Mouse (Mus musculus) left cerebral cortex, postnatal 14 days (tissue): Measurements from ENCODE around the gene Il17rd. TPM values are rescaled to one million over a fixed set of nuclear protein-coding genes. Genes with fewer than 3 reads are reported as not detected.

Experiments
- DNase-seq, 2 experiments: peaks; one replicate each; pipeline ENCODE4 v3.0.0; 2021 to 2022; ENCODE audit warnings: low spot score in 2 of 2, mixed read lengths in 1 of 2
- intact Hi-C: fragments of 180-260 bp; cut with DNase I; formaldehyde crosslinking; loops from one replicate; pipeline ENCODE4 v1.15.1; 2025
- total RNA-seq, 2 experiments: library from RNA; stranded (reverse); gene quantifications; 2 replicates each; pipeline ENCODE4 v1.2.3; 2021

Il17rd gene
- total RNA-seq, 2 experiments from 2014 or later = 2.9 to 3.1 TPM

GRCm38 (mm10) chr14:27042280-27042983 lies 3.7 kb downstream of the Il17rd start:
- DNase-seq = no peak
- intact Hi-C loops = no loop called here

GRCm38 (mm10) chr14:27043416-27043815 lies 4.7 kb downstream of the Il17rd start:
- intact Hi-C loops = no loop called here

GRCm38 (mm10) chr14:27044221-27044966 lies 5.7 kb downstream of the Il17rd start:
- no peak for DNase-seq
- intact Hi-C loops = no loop called here

More at GRCm38 (mm10) chr14:27043416-27043815, 4.7 kb downstream of the Il17rd start:
- no peak for DNase-seq

GRCm38 (mm10) chr14:27044967-27045361 lies 6.2 kb downstream of the Il17rd start:
- DNase-seq = no peak
- intact Hi-C loops = no loop called here

GRCm38 (mm10) chr14:27048231-27048956 lies 9.7 kb downstream of the Il17rd start:
- DNase-seq = no peak
- intact Hi-C loops = no loop called here

GRCm38 (mm10) chr14:27050043-27050442 lies 11.3 kb downstream of the Il17rd start:
- intact Hi-C loops = no loop called here
- no peak for DNase-seq

GRCm38 (mm10) chr14:27050560-27051510 lies 12.1 kb downstream of the Il17rd start:
- no peak for DNase-seq
- intact Hi-C loops = no loop called here

GRCm38 (mm10) chr14:27051511-27051895 lies 12.8 kb downstream of the Il17rd start:
- no peak for DNase-seq
- intact Hi-C loops = no loop called here

- DNase-seq = no peak
- intact Hi-C loops = no loop called here
Measured at GRCm38 (mm10) chr14:27058535-27059223, 19.9 kb downstream of the Il17rd start.

- intact Hi-C loops = no loop called here
Measured at GRCm38 (mm10) chr14:27059224-27059558, 20.4 kb downstream of the Il17rd start.

GRCm38 (mm10) chr14:27063338-27063737 lies 24.6 kb downstream of the Il17rd start:
- DNase-seq = no peak
- intact Hi-C loops = no loop called here

More at GRCm38 (mm10) chr14:27059224-27059558, 20.4 kb downstream of the Il17rd start:
- no peak for DNase-seq

- DNase-seq = no peak
- intact Hi-C loops = no loop called here
Measured at GRCm38 (mm10) chr14:27066171-27066929, 27.6 kb downstream of the Il17rd start.

- DNase-seq = no peak
- intact Hi-C loops = no loop called here
Measured at GRCm38 (mm10) chr14:27067866-27068271, 29.1 kb downstream of the Il17rd start.

GRCm38 (mm10) chr14:27069434-27070097 lies 30.8 kb downstream of the Il17rd start:
- no peak for DNase-seq
- intact Hi-C loops = no loop called here

GRCm38 (mm10) chr14:27070128-27070527 lies 31.4 kb downstream of the Il17rd start:
- intact Hi-C loops = no loop called here

GRCm38 (mm10) chr14:27070758-27071157 lies 32.0 kb downstream of the Il17rd start:
- no peak for DNase-seq

More at GRCm38 (mm10) chr14:27070128-27070527, 31.4 kb downstream of the Il17rd start:
- DNase-seq = no peak

GRCm38 (mm10) chr14:27071985-27072384 lies 33.2 kb downstream of the Il17rd start:
- intact Hi-C loops = no loop called here
- DNase-seq = no peak

More at GRCm38 (mm10) chr14:27070758-27071157, 32.0 kb downstream of the Il17rd start:
- intact Hi-C loops = no loop called here
